Mouse (Mus musculus) adrenal gland, postnatal 36 days (tissue): ENCODE results near the gene Mrtfa. TPM values are rescaled to one million over a fixed set of nuclear protein-coding genes. Genes with fewer than 3 reads are reported as not detected.

ENCODE experiments used
- DNase-seq, 2 experiments: peaks; one replicate each; pipeline ENCODE4 v3.0.0; 2021; ENCODE audit warnings: mixed read lengths in 1 of 2
- total RNA-seq, 2 experiments: library from RNA; stranded (reverse); gene quantifications; 2 replicates each; pipeline ENCODE4 v1.2.3; 2021

Gene Mrtfa
- total RNA-seq, 2 experiments from 2014 or later, result 28.6 to 31.0 TPM

DNA sequence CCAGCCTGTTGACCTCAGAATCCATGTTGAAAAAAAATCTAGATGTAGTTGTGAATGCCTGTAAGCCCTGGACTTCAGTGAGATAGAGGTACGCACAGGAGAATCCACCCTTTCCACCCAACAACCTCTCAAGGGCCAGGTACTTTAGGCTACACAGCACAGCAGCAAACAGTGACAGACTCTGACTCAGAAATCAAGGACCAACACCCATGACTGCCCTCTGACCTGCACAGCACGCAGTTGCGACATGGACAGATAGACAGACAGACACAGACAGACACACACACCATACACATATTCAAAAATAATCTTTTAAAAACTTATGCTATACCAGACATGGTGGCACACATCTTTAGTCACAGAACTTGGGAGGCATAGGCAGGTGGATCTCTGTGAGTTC is 34.7 kb downstream of the Mrtfa start:
- DNase-seq, result no peak

DNA sequence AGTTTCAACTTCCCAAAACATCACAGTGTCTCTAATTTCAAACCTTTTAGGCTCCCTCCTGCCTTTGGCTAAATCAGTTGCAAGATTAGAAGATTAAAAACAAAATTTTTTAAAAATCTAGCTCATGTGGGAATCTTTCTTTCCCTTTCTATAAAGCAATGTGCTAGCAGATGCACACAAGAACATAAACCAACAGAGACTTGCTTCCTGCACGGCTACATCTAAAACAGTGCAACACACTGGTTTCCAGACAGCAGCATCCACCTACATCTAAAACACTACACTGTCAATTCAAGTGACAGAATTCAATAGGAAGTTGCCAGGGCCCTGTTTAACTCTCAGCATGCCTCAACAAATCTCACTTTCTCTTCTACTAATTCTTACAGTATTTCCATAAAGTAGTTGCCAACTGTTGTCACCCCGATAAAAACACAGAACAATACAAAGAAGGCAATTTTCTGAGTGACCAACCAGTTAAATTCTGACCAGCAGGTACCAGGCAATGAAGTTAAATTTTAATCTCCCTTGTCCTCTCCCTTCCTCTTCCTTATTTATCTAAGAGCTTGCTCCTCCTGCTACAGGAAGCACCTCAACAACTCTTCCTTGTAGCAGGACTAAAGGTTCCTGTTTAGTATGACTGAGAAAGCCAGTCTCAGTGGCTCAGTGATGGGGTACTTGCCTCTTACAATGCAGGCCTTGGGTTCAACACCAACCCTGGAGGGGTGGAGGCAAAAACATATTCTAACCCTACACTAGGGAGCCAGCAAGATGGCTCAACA is 35.5 kb downstream of the Mrtfa start:
- DNase-seq, result no peak

DNA sequence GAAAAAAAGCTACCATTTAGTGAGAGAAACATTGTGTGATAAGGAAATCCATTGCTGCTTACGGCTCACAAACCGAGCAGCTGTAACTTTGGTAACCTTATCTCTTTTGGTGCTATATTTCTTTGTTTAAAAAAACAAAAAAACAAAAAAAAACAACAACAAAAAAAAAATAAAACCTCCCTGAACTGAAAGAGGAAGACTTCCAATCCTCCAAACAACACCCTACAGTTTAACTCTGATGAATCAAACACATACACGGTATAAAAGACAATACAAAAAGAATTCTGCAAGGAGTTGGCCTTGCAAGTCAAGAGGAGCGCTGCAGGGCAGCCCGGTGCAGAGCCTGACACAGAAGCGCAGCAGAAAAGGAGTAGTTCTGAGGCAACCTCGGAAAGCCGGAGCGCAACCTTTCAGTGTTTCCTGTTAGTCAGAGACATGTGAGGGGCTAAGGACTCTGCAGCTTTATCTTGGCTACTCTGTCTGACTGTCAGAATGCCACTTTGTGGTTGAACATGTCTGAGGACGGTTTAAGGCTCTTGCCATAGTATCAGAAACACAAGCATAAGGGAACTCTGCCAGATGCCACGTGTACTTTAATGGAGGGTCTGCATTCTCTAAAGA is 48.5 kb downstream of the Mrtfa start:
- DNase-seq, result peak; percentile 20 to 39

DNA sequence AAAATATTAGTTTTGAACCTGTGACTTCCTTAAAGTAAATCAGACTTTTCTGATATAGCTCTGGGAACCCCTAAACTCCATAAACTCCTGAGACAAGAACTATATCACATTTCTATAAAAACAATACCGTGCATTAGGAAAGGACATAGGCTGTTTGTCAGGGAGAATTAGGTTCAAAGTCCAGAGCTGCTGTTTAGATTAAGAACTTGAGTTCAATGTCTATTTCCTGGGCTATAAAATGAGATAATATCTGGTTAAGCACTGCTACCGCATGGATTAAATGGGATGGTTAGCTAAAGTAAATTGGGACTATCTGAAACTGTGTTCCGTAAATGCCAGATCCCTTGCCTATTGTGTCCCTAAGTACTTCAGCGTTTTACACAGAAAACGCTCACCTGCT is 50.6 kb downstream of the Mrtfa start:
- DNase-seq, result no peak

DNA sequence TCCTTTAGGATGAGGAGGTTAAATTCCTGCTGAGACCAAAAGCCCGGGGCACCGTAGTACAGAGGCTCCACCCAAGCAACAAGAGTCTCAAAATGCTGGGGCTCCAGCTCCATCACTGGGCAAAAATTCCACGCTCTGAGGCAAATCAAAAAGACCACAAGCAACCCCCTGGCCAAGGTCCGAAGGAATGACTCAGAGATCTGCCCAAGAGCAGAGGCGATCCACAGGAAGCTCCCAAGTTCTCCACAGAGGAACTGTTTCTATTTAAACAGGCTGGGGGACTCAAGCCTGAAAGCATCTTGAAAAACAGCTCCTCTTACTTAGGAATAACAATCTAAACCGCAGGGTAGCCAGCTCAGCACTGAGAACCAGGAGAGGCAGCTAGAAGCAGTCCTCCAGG is 53.3 kb downstream of the Mrtfa start:
- peak; percentile 48 to 61 for DNase-seq

DNA sequence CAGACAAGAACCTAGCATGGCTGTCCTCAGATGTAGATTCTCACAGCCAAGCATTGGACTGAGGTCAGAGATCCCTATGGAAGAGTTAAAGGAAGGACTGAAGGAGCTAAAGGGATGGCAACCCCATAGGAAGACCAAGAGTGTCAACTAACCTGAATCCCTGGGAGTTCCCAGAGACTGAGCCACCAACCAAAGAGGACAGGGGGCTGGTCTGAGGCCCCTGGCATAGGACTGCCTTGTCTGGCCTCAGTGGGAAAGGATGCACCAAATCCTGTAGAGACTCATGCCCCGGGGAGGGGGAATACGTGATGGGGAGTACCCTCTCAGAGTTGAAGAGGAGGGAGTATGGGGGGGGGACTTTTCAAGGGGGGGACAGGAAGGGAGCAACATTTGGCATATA is 56.8 kb downstream of the Mrtfa start:
- no peak for DNase-seq

DNA sequence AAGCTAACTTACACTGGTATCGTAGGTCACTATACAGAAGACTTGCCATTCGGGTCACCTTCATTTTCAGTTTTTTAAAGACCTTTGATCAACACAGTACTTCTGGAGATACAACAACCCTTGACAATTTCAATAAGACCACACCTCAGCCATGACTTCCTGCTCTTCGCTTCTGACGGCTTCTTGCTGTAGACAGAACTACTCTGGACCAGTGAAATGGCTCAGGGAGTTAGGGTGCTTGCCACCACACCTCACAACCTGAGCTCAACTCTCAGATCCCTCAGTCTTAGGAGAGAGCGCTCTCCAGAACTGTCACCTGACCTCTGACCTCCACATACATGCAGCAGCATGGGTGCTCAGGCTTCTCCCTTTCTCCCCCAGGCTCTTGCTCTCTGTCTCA is 59.4 kb downstream of the Mrtfa start:
- DNase-seq, result no peak

DNA sequence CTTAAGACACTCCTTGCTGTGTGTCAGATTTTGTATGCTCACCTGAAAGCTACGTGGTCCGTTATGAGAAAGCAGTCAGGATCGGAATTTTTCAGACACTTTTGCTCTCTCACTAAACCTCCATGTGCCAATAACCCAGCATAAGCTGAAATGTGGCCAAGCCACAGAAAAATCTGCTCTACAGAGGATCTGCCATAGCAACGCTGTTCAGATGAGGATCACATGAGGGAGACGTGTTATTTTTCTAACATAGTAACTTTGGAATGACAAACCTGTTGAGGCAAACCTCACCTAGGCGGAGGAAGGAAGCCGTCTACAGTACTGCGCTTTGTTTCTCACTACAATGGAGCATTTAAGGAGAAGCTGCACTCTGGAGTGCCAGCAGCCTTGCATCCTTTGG is 60.6 kb downstream of the Mrtfa start:
- DNase-seq, result no peak

DNA sequence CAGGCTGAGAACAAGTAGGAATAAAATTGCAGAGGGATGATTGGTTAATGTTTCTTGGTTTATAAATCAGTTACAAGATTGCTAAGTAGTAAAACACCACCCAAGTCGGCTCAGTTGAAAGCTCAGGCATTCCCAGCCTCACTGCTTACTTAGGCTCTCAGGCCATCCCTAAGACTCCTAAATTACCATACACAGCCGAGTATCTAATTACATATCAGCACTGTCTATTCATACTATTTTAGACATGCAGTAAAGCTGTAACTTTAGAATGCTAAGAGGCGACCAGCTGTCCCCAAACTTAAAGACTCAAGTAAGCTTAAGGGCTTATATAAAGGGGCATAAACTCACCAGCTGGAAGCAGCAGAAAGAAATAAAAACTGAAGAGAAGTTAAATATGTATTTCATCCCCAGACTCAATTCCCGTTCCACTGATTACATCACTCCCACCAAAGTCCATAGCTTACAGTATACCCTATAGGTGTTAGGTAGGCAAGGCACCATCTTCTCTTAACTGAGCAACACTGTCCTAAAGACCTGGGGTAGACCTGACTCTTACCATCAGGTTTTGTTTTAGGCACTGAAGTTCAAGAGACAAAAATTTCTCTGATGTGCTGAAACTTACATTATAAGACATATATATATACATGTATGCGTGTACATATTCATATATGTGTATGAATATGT is 62.3 kb downstream of the Mrtfa start:
- DNase-seq, result no peak

DNA sequence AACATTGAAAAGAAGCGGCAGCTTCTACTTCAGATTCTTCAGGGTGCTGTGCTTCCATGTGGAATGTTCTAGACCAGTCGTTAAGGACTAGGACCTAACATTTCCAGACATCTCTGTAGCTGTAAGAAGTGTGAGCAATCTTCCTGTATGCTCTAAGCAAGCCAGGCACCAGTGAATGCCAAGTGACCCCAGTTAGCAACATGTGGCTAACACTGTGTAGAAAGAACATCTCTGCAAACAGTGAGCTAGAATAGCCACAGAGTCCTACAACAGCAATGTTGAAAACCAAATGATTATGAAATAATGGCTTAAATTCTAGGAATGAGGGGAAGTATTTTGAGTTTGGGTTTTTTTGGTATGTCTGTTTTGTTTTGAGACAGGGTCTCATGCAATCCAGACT is 66.3 kb downstream of the Mrtfa start:
- DNase-seq, result no peak

DNA sequence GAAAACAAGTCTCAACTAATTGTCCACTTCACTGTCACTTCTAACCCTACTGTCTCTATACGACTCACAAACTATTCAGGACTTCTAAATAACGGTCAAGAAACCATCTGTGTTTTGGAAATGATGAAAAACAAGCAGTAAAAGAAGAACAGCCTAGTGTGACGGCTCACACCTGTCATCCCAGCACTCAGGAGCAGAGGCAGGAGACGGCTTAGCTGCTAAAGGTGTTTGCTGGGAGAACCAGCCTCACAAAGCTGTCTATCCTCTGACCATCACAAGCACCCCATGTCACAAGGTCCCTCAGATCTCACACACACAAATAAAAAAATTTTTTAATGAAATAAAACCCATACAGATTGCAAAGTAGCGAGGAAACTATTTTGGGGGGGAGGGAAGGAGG is 67.4 kb downstream of the Mrtfa start:
- DNase-seq, result no peak

DNA sequence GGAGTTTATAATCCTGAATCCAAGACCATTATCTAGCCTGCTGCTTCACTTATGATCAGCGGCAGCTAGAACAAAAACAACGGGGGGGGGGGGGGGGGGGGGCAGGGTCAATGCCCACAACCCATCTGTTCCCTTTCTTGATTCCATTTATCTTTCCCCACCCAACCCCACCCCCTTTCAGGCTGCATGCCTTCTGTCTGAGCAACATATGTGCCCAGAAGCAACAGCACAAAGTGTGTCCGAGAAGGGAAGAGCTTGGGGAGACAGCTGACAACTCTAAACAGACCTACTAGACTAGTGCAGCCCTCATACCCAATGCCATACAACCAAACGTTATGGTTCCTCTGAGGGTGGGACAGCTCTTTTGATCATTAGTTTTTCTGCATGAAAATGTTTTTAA is 68.0 kb downstream of the Mrtfa start:
- no peak for DNase-seq

DNA sequence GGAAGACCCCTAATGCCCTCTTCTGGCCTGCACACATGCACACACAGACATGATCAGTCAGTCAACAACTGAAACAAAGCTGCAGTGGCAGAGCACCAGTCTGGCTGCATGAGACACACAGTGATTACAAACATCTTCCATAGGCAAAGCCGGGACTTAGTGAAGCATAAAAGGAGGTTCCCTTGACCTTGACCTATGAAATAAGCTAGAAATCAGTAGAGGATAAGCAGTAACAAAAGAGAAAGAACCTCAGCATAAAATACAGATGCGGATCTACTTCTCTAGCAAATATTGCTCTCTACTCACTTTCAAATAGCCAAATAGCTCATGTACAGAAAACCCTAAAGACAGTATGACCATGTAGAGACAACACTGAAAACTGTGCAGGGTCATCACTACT is 68.5 kb downstream of the Mrtfa start:
- DNase-seq, result peak; percentile 34 to 51

DNA sequence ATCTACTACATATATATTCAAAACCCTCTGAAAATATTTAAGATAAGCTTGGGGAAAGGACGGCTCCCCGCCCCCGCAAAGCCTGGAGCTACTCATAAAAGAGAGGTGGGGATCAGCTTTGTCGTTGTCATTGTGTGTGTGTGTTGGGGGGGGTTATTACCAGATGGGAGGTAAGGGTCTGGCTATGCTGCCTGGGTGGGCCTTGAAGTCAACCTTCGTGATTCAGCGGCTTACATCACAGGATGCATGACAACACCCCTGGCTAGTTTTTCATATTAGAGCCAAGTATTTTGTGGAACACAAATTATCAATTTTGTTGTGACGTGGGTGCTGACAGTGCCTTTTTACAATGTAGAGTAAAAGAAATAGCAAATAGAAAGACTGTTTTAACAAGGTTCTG is 69.6 kb downstream of the Mrtfa start:
- DNase-seq, result peak; percentile 34 to 36

DNA sequence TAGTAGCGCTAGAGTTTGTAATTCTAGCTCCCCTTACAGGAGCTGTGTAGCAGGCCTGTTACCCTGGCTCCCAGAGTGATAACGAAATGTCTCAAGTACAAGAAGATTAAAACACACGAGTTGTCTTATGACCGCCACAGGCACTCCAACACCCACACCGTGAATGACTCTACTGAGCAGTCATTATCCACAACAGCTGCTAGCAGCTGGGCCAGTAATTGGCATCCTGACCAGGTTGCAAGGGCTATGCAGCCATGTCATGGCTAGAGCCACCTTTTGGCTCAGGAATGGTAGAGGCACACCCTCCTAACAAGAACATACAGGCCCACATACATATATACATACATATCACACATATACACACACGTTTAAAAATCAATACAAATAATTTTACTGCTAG is 70.4 kb downstream of the Mrtfa start:
- DNase-seq, result no peak

DNA sequence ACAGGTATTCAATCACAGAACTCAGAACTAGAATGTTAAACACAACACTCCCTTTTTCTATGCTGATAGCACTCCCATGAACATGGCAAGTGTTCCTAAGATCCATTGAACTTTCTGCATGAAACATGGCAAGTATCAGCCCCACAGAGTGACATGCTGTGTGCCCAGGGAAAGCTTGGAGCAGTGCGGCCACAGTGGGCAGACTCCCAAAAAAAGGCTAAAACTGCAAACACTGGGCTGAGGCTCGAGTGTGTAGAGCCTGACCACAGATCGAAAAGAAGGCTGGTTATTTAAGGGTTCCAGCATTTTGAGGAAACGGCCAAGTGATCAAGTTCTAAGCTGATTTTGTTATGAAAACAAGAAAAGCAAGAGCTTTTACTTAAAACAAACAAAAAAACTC is 72.3 kb downstream of the Mrtfa start:
- DNase-seq, result no peak

DNA sequence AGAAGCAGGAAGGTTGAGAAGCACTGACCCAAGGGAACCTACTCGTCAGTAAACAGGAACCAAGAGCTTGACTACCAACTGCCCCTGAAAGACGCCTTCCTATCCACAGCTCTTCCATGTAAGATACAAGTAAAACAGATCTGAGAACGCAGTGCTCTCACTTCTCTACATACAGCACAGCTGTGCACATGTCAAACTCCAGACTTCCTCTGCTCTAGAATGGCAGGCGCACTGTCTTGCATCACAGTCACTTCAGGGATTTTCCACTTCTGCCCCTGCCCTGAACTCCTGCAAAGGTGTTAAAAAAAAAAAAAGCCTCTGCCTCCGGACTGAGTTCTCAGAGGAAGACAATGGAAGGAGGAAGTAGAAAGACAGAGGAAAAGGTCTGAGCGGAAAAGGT is 78.0 kb downstream of the Mrtfa start:
- no peak for DNase-seq

DNA sequence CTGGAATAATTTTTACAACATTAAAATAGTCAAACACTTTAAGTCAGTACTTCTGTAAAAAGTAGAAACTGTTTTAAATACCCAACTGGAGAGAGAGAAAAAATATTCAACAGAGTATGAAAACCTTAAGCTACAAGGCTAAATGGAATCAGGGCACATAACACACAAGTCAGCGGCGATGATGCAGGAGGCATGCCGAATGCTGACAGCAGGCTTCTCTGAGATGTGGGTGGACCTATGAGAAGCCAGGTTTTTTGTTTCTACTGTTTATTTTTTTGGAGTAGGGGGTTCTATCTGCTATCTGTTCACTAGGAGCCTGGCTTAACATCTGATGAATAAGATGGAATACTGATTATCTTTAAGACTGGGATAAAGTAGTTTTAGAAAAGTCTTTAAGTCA is 80.2 kb downstream of the Mrtfa start:
- no peak for DNase-seq

DNA sequence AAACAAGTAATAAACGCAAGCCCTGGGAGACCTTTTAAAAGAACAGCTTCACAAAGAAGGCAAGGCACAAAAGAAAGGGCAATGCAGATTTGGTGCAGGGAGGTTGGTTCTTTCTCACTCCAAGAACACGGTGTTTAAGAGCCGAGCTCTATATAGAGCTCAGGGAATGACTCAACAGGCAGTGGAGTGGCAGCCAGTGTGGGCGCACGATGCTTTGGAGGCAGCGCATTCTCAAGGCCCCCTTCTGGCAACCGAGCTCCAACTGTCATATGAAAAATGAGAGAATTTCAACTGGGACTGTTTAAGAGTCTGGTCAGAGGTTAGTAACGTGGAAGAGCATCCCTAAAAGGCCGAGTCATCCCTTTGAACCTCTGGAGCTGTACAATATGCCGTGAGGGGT is 84.6 kb downstream of the Mrtfa start:
- peak; percentile 77 to 78 for DNase-seq

DNA sequence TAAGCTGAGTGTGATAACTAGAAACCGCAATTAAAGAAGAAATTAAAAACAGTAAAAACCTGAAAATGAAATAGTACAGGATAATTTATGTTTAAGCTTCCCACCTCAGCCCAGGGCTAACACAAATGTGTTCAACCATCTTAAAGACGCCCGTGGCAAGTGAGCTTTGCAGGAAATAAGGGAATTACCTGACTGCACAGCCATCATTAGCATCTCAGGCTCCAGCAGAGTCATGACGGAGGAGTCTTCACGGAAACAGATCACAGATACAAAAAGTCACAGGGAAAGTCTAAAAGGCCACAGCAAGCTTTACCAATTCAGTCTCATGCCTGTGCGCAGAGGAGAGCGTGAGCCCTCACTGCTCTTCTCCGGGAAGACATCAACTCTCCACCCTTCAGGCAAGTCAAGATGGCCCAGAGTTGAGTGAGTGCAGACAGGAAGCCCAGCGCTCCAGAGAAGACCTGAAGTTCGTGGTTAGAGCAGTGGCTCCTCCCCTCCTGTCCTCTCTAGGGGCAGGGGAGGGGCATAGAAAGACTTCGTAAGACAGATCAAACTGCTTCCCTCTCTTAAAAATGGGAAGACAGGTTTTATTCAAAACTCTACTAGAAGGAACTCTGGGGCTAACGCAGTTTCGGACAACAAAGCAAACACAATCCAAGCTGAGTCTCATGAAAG is 85.8 kb downstream of the Mrtfa start:
- DNase-seq, result peak in 1 of 2 experiments; percentile 39

DNA sequence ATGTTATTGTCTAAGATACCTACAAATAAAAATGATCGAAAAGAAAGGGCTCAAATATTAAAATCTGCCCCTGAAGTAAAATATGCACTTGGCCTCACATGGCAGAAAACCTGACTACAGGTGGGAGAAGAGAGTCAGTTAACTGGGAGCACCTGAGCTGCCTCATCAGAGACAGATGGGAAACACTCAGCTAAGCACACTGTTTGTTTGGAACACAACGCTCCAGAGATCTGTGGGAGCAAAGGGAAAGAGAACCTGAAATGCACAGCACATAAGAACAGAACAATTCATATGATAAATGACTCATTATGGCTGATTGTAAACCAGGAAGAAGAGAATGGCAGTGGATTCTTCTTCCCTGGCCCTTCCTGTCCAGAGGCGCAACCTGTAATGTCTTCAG is 87.1 kb downstream of the Mrtfa start:
- no peak for DNase-seq

DNA sequence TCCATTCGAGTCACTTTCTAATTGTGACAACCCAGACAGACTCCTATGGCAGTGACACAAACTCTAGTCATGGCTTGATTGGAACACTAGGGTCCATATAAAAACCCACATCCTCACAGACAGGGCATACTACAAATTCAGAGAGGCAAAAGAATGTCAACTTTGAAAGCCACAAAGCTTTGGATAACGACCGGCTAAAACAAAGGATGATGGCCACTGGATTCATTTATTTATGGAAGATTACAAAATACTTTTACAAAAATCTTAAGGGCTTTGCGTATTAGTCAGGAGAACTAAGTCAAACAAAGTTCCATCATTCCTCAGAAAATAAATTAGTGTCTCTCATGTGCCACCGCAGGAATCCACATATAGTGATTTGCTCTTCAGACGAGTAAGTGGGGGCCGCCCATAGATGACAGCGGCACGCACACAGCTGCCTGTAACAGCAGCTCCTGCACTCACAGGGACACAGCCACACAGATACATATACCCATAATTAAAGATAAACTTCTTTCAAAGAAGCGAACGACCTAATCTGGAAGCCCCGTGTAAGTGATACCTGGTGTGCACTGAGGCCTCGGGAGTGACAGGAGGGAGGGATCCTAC is 88.2 kb downstream of the Mrtfa start:
- DNase-seq, result no peak

DNA sequence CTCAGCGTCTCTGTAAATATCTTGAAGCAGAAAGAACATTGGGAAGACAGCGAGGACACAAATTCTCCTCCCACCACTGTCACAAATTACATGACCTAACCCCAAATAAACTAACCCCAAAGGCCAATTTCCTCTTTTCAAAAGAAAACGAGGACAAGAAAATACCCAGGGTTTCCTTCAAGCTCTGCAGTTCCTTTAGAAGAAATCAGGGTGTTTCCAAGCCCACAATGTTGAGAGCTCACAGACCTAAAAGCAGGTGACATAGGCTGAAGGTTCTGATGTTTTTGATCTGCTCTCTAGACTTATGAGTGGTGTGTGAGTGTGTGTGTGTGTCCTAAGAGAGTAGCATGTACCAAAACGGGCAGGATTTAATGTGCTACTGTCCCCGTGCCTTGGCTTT is 89.2 kb downstream of the Mrtfa start:
- no peak for DNase-seq
